ENCODE assay signal across 8 mouse cellular contexts in genomic region chr5:124327510-124328364, GRCm38 (mm10). TPM values are rescaled to one million over a fixed set of nuclear protein-coding genes. Genes with fewer than 3 reads are reported as not detected.
A peak's percentile ranks its signal among the peaks of the same experiment; 100 is the strongest.
DNase-seq lines count a peak whose midpoint lies in the region; ATAC-seq and TF ChIP-seq lines count a peak whose summit lies in the region.

Gene Mphosph9 (minus strand): TSS chr5:124327972.
Gene 2810006K23Rik (plus strand): TSS chr5:124328089.

- DNase-seq in A20 (ENCODE audit: low read depth, low spot score), result peak; percentile 100
- peak; percentile 99 for DNase-seq in heart, adult 9 months (ENCODE audit: low spot score in 2 of 2)
- DNase-seq in monocyte, adult 2 months (ENCODE audit: low read depth in 1 of 2, low spot score in 2 of 2), result peak; percentile 98
- peak; percentile 100 for DNase-seq in spleen, postnatal 36 days (ENCODE audit: low spot score in 2 of 2)

- ATAC-seq in kidney, embryonic 14.5 days (ENCODE audit: low FRiP score, low TSS enrichment), result peak; percentile 98
- ATAC-seq in limb, embryonic 15.5 days (ENCODE audit: insufficient number of reproducible peaks, low FRiP score, low TSS enrichment, low read depth), result peak; percentile 98

- H3K9me3 ChIP-seq in kidney, embryonic 14.5 days (ENCODE audit: control insufficient read depth, low read length), result no peaks in the 10 kb centered on the region
- no peaks in the 10 kb centered on the region for H3K9me3 ChIP-seq in limb, embryonic 15.5 days

- H3K9ac ChIP-seq in kidney, embryonic 14.5 days (ENCODE audit: low read depth, low read length), result peak within 1 kb of the TSS; percentile 78
- peak within 1 kb of the TSS; percentile 67 for H3K9ac ChIP-seq in limb, embryonic 15.5 days

- H3K27me3 ChIP-seq in kidney, embryonic 14.5 days (ENCODE audit: control insufficient read depth, insufficient read depth, low read length), result no peaks in the 10 kb centered on the region
- no peaks in the 10 kb centered on the region for H3K27me3 ChIP-seq in limb, embryonic 15.5 days

- H3K27ac ChIP-seq in bone marrow macrophage, adult 2 months (ENCODE audit: insufficient read depth, low read depth, low read length), result peak within 1 kb of the TSS; percentile 77
- H3K27ac ChIP-seq in embryonic fibroblast, embryonic 13.5 days (ENCODE audit: insufficient read depth, low read length), result peak within 1 kb of the TSS; percentile 76
- peak within 1 kb of the TSS; percentile 96 for H3K27ac ChIP-seq in kidney, embryonic 14.5 days (ENCODE audit: low read depth, low read length)
- H3K27ac ChIP-seq in limb, embryonic 15.5 days, result peak within 1 kb of the TSS; percentile 97

- H3K36me3 ChIP-seq in kidney, embryonic 14.5 days (ENCODE audit: control insufficient read depth, insufficient read depth, low read length), result peaks cover 12% of the 10 kb centered on the region
- H3K36me3 ChIP-seq in limb, embryonic 15.5 days, result peaks cover 8% of the 10 kb centered on the region

- H3K4me2 ChIP-seq in kidney, embryonic 14.5 days (replicated peaks; ENCODE audit: low read depth, low read length), result peak within 1 kb of the TSS; percentile 63
- H3K4me2 ChIP-seq in limb, embryonic 15.5 days, result peak within 1 kb of the TSS; percentile 85

- WGBS in kidney, embryonic 14.5 days, result under 1% methylated on average over 72 of the region's 72 CpGs
- WGBS in limb, embryonic 15.5 days, result under 1% methylated on average over 72 of the region's 72 CpGs

- TF ChIP-seq POLR2A in bone marrow macrophage, adult 2 months (IDR thresholded peaks at IDR 0.05; ENCODE audit: borderline replicate concordance, low read depth, low read length), result peak; percentile 95
- TF ChIP-seq POLR2A in embryonic fibroblast, embryonic 13.5 days (IDR thresholded peaks at IDR 0.05; ENCODE audit: low read depth, low read length), result peak; percentile 99

- peaks cover 22% of the 10 kb centered on the region for H3K4me1 ChIP-seq in bone marrow macrophage, adult 2 months (ENCODE audit: control insufficient read depth, insufficient read depth, low read length)
- H3K4me1 ChIP-seq in embryonic fibroblast, embryonic 13.5 days (ENCODE audit: control insufficient read depth, insufficient read depth, low read length), result peaks cover 2% of the 10 kb centered on the region; the same call in 1 of the 2 replicates
- H3K4me1 ChIP-seq in kidney, embryonic 14.5 days (ENCODE audit: control insufficient read depth, insufficient read depth, low read length), result peaks cover 9% of the 10 kb centered on the region; the same call in 1 of the 2 replicates
- H3K4me1 ChIP-seq in limb, embryonic 15.5 days, result peaks cover 17% of the 10 kb centered on the region

- TF ChIP-seq CTCF in bone marrow macrophage, adult 2 months (IDR thresholded peaks at IDR 0.05; ENCODE audit: low read depth, low read length), result no peak
- no peak for TF ChIP-seq CTCF in embryonic fibroblast, embryonic 13.5 days (IDR thresholded peaks at IDR 0.05; ENCODE audit: borderline replicate concordance, insufficient read depth, low read length)

- peak within 1 kb of the TSS; percentile 87 for H3K4me3 ChIP-seq in bone marrow macrophage, adult 2 months (ENCODE audit: insufficient read depth, low read length)
- H3K4me3 ChIP-seq in embryonic fibroblast, embryonic 13.5 days (ENCODE audit: insufficient read depth, low read length), result peak within 1 kb of the TSS; percentile 79
- H3K4me3 ChIP-seq in kidney, embryonic 14.5 days (ENCODE audit: low read length), result peak within 1 kb of the TSS; percentile 69
- H3K4me3 ChIP-seq in limb, embryonic 15.5 days, result peak within 1 kb of the TSS; percentile 75

RNA-seq across cellular contexts. Expression of gene Mphosph9, which starts in this region (rescaled TPM):
- polyA plus RNA-seq in bone marrow macrophage, adult 2 months (2012; ENCODE audit: insufficient read depth, insufficient read length, missing spikeins), result 4.2 and 7.2 TPM in 2 replicates
- polyA plus RNA-seq in embryonic fibroblast, embryonic 13.5 days (2011; ENCODE audit: insufficient read length, low read depth, missing spikeins), result 9.4 and 15.0 TPM in 2 replicates
- polyA plus RNA-seq in kidney, embryonic 14.5 days (2014; fragmentation: Nextera tagmentation; extraction: Ambion mirVana), result 11.8 and 20.8 TPM in 2 replicates
- polyA plus RNA-seq in limb, embryonic 15.5 days (2015; fragmentation: Nextera tagmentation; extraction: Ambion mirVana), result 6.7 and 8.2 TPM in 2 replicates

RNA-seq across cellular contexts. Expression of gene 2810006K23Rik, which starts in this region (rescaled TPM):
- 12.4 and 12.5 TPM in 2 replicates for polyA plus RNA-seq in bone marrow macrophage, adult 2 months (2012; ENCODE audit: insufficient read depth, insufficient read length, missing spikeins)
- polyA plus RNA-seq in embryonic fibroblast, embryonic 13.5 days (2011; ENCODE audit: insufficient read length, low read depth, missing spikeins), result 11.8 and 12.9 TPM in 2 replicates
- 12.5 and 13.2 TPM in 2 replicates for polyA plus RNA-seq in kidney, embryonic 14.5 days (2014; fragmentation: Nextera tagmentation; extraction: Ambion mirVana)
- polyA plus RNA-seq in limb, embryonic 15.5 days (2015; fragmentation: Nextera tagmentation; extraction: Ambion mirVana), result 15.2 and 15.9 TPM in 2 replicates

Comparison
In these comparisons a context has a peak if more than half of its experiments do, and no peak if none do; other contexts are left out.
1. Peak in every context shown above with its lines: DNase-seq, ATAC-seq, H3K4me3 ChIP-seq and H3K27ac ChIP-seq.